Mouse (Mus musculus) C3H10T1/2 (cell line): Measurements from ENCODE around the gene Lrrc8e. TPM values are rescaled to one million over a fixed set of nuclear protein-coding genes. Genes with fewer than 3 reads are reported as not detected.

Experiments used
- polyA plus RNA-seq, 2 experiments: library from polyadenylated mRNA; unstranded; fragments of >200 nt; fragmentation: generic; extraction: Trizol; gene quantifications; one replicate each; pipeline ENCODE4 v1.2.1; 2012; ENCODE audit warnings: missing spikeins in 2 of 2

Lrrc8e gene
- polyA plus RNA-seq: 1 to 10 TPM; 1.4 to 2.5 TPM

DNA sequence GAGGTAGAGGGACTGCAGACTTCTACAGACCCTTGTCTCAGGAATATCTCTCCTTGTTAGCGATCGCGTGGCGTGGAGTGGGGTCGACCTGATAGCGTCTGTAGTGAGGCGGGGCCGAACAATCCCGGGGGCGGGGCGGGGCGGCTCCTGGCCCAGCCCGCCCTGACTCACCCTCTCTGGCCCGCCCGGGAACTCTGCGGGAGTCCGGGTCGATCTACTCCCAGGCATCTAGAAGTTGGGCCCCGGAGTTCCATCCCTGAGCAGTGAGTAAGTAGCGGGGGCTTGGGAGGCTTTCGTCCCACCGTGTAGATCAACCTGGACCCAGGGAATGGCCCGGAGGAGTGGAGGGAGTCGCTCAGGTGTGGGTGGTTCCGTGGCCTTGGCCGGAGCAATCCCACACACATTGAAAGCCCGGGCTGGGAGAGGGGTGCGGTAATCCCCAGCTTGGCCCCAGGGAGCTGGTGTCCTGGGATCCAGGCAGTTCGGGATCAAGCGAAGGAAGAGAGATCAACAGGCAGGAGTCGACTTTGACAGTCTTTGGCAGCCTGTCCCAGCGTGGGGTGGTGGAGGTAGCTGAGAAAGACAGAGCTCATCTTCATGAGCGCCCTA lies at the start of gene Lrrc8e:
TSS of gene Lrrc8e (plus strand) at position 89 of the 609 bp plus-strand sequence.

DNA sequence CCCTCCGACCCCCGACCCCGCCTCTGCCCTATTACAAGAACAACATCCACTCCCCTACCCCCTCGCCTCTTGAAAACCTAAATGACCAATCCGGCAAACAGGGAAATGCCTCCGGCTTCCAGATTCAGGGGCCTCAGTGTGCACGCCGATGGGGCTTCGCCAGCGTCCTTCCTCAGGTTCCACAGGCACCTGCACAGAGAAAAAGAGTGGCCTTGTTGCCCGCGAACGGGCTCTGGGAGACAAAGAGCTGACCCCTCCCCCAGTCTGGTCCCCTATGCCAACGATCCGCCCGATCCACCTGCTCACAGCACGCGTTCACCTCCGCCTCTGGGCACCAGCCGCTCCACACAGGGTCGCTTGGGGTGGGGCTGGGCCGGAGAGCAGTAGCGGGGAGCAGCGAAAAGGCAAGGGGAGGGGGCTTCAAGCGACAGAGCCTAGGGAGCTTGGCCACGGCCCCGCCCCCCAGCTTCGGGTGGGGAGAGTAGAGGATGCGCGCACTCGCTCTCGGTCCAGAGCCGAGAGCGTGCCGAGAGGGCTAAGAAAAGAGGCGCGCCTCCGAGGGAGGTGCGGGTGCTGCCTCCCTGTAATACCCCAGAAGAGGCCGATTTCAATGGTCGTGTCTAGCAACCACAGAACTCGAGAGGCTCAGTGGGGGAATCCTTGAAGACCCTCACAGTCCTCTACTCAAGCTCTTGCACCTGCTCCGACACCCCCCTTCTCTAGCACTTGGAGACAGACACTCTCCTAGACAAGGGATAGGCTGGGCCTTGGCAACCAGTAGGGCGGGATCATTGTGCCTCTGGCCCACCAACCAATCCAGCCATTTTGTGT lies 9.6 kb upstream of the Lrrc8e start, which contains the start of gene Prr36:
TSS of gene Prr36 (minus strand) at position 669 of the 831 bp plus-strand sequence.

DNA sequence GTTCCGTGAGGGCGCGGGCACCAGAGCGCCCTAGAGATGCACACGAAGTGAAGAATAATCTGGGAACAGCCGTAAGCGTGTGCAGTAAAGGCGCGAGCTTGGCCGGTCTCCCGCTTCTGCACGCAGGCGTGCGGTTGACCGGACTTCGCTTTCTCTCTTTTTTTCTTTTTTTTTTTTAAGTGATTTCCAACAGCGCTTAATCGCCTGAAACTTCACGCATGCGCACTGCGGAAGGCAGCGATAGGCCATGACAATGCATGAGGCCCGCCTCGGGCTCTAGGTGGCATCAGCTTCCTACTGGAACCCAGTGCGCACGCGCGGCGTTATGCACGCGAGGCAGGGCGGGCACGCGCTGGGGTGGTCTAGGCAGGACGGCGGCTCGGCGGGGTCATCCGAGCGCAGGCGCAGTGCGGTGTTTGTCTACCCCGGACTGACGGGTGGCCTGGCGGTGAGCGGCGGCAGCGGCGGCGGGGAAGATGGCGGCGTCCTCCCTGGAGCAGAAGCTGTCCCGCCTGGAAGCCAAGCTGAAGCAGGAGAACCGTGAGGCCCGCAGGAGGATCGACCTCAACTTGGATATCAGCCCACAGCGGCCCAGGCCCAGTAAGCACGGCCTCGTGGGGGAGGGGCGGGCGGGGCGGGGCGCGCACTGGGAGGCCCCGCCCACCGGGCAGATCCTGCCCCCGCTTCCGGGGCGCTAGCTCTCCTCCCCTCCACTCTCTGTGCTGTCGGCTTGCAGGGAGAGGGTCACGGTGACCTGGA lies 12.0 kb downstream of the Lrrc8e start, which contains the start of the genes Map2k7 and Gm49320:
TSS of gene Map2k7 (plus strand) at position 307 of the 759 bp plus-strand sequence.
TSS of gene Gm49320 (plus strand) at position 432 of the 759 bp plus-strand sequence.

DNA sequence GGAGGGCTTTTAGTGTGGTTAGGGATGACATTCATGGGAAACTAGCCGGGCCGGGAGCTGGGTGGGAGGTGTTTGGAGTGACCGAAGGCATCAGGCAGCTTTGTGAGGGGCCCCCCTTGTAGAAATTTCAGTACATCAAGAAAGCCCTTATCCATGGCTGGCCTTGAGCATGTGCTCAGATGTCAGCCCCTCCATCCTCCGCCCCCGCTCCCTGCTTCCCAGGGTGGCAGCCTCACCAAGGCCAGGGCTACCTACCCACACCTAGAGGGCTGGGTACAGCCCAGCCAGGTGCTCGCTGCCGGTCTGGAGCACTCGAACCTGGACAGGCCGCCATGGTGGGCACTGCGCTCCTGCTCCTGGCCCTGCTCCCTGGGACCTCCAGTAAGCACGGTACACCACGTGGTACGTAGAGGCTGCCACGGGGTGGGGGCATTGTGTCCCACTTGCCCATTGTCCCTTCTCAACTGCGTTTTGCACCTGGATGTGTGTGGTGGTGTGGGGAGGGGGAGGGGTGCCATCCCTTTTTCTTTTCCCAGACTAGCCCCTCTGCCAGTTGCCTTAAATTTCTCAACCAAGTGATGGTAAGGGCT lies 21.4 kb downstream of the Lrrc8e start, which contains the start of gene Tgfbr3l:
TSS of gene Tgfbr3l (plus strand) at position 264 of the 590 bp plus-strand sequence.

DNA sequence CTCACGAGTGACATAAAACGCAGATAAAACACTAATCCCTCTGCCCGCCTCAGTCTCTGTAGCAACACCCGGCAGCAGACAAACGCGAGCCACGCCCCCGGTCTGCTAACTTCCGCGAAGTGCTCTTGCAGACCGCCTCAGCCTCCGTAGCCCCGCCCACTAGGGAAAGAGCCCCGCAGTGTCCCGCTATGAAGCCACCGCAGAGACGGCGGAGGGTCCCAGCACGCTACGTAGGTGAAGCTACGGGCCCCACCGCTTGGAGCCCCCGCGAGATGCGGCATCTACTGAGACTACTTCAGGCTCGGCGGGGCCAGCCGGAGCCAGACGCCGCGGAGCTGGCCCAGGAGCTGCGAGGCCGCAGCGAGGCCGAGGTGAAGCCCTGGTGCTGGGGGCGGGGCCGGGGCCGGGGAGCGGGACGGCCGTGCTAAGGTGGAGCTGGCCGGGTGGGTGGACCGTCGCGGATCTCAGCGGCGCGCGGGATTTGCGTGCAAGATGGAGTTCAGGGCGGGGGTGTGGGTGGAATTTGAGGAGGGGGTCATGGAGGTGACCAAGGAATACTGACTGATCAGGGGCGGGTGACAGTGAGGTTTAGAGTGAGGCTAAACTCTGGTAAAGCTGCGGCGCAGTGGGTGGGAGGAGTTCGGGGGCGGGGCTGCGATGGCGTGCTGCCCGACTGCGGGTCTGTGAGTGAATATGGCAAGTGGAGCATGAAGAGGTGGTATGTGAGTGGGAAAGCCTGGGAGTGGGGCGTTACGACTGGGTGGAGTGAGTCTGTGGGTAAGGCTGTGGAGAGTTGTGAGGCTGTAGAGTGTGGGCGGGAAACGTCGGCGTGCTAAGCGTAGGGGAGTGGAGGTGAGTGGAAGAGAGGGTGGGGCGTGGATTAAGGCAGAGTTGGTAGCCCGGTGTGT lies 26.6 kb downstream of the Lrrc8e start, which contains the start of gene Snapc2:
TSS of gene Snapc2 (plus strand) at position 147 of the 908 bp plus-strand sequence.

DNA sequence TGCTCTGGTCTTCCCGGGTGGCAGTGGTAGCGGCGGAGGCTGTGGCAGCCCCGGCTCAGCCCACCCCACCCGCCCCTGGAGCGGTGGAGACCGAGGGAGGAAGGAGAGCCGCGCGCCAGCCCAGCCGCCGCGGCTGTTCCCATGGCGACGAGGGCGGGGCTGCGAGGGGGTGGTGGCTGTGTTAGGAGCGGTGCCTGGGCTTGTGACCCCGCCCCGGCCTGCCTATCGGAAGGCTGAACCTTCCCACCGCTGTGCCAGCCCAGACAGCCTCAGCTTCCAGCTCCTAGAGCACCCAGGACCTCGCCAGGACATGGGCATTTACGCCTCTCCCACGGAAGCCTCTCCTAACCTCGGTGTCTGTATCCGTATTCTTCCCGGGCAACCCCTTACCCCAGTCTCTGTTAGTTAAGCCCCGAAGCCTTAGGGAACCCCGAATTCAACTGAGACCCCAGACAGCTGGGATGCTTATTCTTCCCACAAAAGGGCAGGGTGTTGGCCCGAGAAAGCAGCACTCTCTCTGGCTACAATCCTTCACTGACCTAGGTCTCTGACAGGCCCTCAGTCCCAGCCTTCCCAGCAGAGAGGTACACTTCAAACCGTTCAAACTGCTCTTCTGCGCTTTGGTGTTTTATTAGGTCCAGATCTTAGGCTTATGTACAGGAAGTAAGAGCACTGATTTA lies 32.6 kb downstream of the Lrrc8e start, which contains the start of gene Ctxn1:
TSS of gene Ctxn1 (minus strand) at position 150 of the 680 bp plus-strand sequence.

DNA sequence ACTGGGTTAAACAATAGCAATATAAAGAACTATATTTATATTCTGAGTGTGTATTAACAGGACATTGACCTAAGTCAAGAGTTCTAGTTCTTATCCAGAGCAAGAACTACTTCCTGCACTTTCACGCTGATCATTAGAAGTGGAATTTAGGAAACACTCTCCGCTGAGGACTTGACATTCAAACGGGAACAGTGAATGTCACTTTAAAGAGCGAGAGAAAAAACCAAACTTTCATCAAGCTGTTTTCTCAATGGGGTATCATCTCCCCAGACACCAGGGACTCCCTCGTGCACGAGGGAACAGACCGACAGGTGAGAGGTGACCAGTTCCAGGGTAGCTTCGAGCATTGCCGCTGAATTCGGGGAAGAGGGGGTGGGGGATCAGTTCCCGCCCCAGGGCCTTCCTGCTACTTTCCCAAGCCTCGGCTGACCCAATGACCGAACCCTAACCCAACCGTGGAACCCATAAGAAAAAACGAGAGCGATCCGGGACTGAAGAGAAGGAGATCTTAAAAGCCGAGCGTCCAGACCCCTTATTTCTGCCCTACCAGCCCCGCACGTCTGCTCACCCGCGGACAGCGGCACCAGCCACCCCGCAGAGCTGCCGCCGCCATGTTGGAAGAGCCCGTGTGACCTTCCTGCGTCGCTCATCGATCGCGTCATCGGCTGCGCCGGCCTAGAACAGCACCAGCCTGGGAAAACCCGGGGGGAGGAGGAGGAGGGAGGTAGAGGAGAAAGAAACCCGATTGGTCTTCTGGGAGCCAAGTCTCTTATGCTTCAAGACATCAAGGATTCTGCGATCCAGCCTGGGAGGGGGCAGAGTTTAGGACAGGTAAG lies 48.9 kb downstream of the Lrrc8e start, which contains the start of gene Timm44:
TSS of gene Timm44 (minus strand) at position 639 of the 836 bp plus-strand sequence.

Other genes with a start within 250 kb of the Lrrc8e start
- gene Cd209f, start 121.0 kb upstream of the Lrrc8e start, polyA plus RNA-seq: not detected
- gene Cd209g, start 92.7 kb upstream of the Lrrc8e start, polyA plus RNA-seq: not detected
- 10 to 100 TPM in 1 of 2 experiments, 1 to 10 TPM in 1; 7.0 to 27.1 TPM for gene Evi5l, start 60.3 kb upstream of the Lrrc8e start, polyA plus RNA-seq
- under 1 TPM; 0.02 to 0.20 TPM for gene Prr36, start 9.4 kb upstream of the Lrrc8e start, polyA plus RNA-seq
- 10 to 100 TPM; 12.4 to 29.1 TPM for gene Map2k7, start 11.9 kb downstream of the Lrrc8e start, polyA plus RNA-seq
- under 1 TPM; 0.02 to 0.73 TPM for gene Gm49320, start 12.0 kb downstream of the Lrrc8e start, polyA plus RNA-seq
- gene Tgfbr3l, start 21.4 kb downstream of the Lrrc8e start, polyA plus RNA-seq: 1 to 10 TPM in 1 of 2 experiments, under 1 TPM in 1; 0.40 to 6.6 TPM
- gene Snapc2, start 26.3 kb downstream of the Lrrc8e start, polyA plus RNA-seq: 10 to 100 TPM; 52.6 to 62.2 TPM
- gene Ctxn1, start 32.4 kb downstream of the Lrrc8e start, polyA plus RNA-seq: 10 to 100 TPM; 46.2 to 69.6 TPM
- gene Timm44, start 49.1 kb downstream of the Lrrc8e start, polyA plus RNA-seq: 10 to 100 TPM in 1 of 2 experiments, 1 to 10 TPM in 1; 9.3 to 42.5 TPM
- 10 to 100 TPM in 1 of 2 experiments, 1 to 10 TPM in 1; 2.7 to 12.2 TPM for gene Ccl25, start 98.4 kb downstream of the Lrrc8e start, polyA plus RNA-seq
- gene Elavl1, start 98.6 kb downstream of the Lrrc8e start, polyA plus RNA-seq: 10 to 100 TPM; 18.1 to 38.4 TPM